Mouse (Mus musculus) bone marrow macrophage, adult 2 months (primary cell): ENCODE data around the gene Gm10840. TPM values are rescaled to one million over a fixed set of nuclear protein-coding genes. Genes with fewer than 3 reads are reported as not detected.

Source experiments
- H3K27ac ChIP-seq: 2 replicates; pipeline ENCODE4 v1.5.1; 2012; ENCODE audit warnings: low read depth, low read length; ENCODE audit not compliant: insufficient read depth
- H3K4me1 ChIP-seq: 2 replicates; pipeline ENCODE4 v1.6.1; 2012; ENCODE audit warnings: low read length; ENCODE audit not compliant: control insufficient read depth, insufficient read depth
- H3K4me3 ChIP-seq: 2 replicates; pipeline ENCODE4 v1.5.1; 2012; ENCODE audit warnings: mild to moderate bottlenecking, low read length, moderate library complexity; ENCODE audit not compliant: insufficient read depth
- CTCF ChIP-seq: IDR thresholded peaks from 2 replicates; pipeline ENCODE4 v1.5.1; 2012; ENCODE audit warnings: low read depth, mild to moderate bottlenecking, low read length, moderate library complexity
- POLR2A ChIP-seq: IDR thresholded peaks from 2 replicates; pipeline ENCODE4 v1.6.1; 2012; ENCODE audit warnings: mild to moderate bottlenecking, low read depth, low read length, borderline replicate concordance
- polyA plus RNA-seq: library from polyadenylated mRNA; stranded (reverse); fragments of >200 nt; gene quantifications from 2 replicates; pipeline ENCODE4 v1.2.4, GENCODE M21; 2012; ENCODE audit not compliant: missing spikeins, insufficient read depth, insufficient read length

The Gm10840 gene
- polyA plus RNA-seq, 1 experiment = not detected

- Histone ChIP-seq H3K4me3 (no peak overlapping the region), H3K27ac (no peak overlapping the region), H3K4me1 (peaks cover 31% of the 10 kb centered on the region)
- TF ChIP-seq POLR2A = no peak
Measured at GRCm38 (mm10) chr11:106151219-106151618, 9.4 kb upstream of the Gm10840 start.

GRCm38 (mm10) chr11:106152132-106152531, 8.5 kb upstream of the Gm10840 start:
- H3K4me3 ChIP-seq = no peak overlapping the region
- H3K4me1 ChIP-seq = peaks cover 30% of the 10 kb centered on the region
- H3K27ac ChIP-seq = no peak overlapping the region
- TF ChIP-seq CTCF (no peak), POLR2A (no peak)

GRCm38 (mm10) chr11:106154091-106154490, 6.6 kb upstream of the Gm10840 start:
- Histone ChIP-seq H3K4me3 (no peak overlapping the region), H3K4me1 (peaks cover 36% of the 10 kb centered on the region), H3K27ac (peak overlapping the region; percentile 58)
- TF ChIP-seq POLR2A = no peak
- no peak for TF ChIP-seq CTCF

- Histone ChIP-seq H3K27ac (no peak overlapping the region), H3K4me3 (no peak overlapping the region), H3K4me1 (peaks cover 36% of the 10 kb centered on the region)
- TF ChIP-seq CTCF (no peak), POLR2A (no peak)
Measured at GRCm38 (mm10) chr11:106154770-106155169, 5.9 kb upstream of the Gm10840 start.

GRCm38 (mm10) chr11:106155761-106156160, 4.9 kb upstream of the Gm10840 start:
- Histone ChIP-seq H3K4me3 (no peak overlapping the region), H3K27ac (no peak overlapping the region), H3K4me1 (peaks cover 40% of the 10 kb centered on the region)
- no peak for TF ChIP-seq POLR2A
- no peak for TF ChIP-seq CTCF

- H3K4me1 ChIP-seq = peaks cover 41% of the 10 kb centered on the region
- no peak overlapping the region for H3K4me3 ChIP-seq
- TF ChIP-seq CTCF = no peak
- TF ChIP-seq POLR2A = no peak
- H3K27ac ChIP-seq = no peak overlapping the region
Measured at GRCm38 (mm10) chr11:106156257-106156656, 4.4 kb upstream of the Gm10840 start.

- H3K4me3 ChIP-seq = no peak overlapping the region
- TF ChIP-seq POLR2A = no peak
- TF ChIP-seq CTCF = no peak
- H3K27ac ChIP-seq = no peak overlapping the region
- H3K4me1 ChIP-seq = peaks cover 41% of the 10 kb centered on the region
Measured at GRCm38 (mm10) chr11:106157154-106157553, 3.5 kb upstream of the Gm10840 start.

GRCm38 (mm10) chr11:106158081-106158929, 2.3 kb upstream of the Gm10840 start:
- peak overlapping the region; percentile 95 for H3K4me3 ChIP-seq
- H3K4me1 ChIP-seq = peaks cover 35% of the 10 kb centered on the region
- TF ChIP-seq CTCF (0 out of 2 replicates have a peak, but pooled peaks have one; percentile 15), POLR2A (no peak)
- peak overlapping the region; percentile 91 for H3K27ac ChIP-seq

GRCm38 (mm10) chr11:106158930-106159215, 1.8 kb upstream of the Gm10840 start:
- TF ChIP-seq CTCF = no peak
- no peak for TF ChIP-seq POLR2A
- Histone ChIP-seq H3K27ac (peak overlapping the region; percentile 91), H3K4me3 (peak overlapping the region; percentile 95)

GRCm38 (mm10) chr11:106159216-106159920, 1.3 kb upstream of the Gm10840 start:
- Histone ChIP-seq H3K27ac (peak overlapping the region; percentile 91), H3K4me3 (peak overlapping the region; percentile 95), H3K4me1 (peaks cover 26% of the 10 kb centered on the region)
- no peak for TF ChIP-seq CTCF
- TF ChIP-seq POLR2A = no peak

More at GRCm38 (mm10) chr11:106158930-106159215, 1.8 kb upstream of the Gm10840 start:
- H3K4me1 ChIP-seq = peaks cover 31% of the 10 kb centered on the region
